In genomic region chr11:20035972-20036371, GRCm38 (mm10) we compare ENCODE assay signal across 14 mouse cellular contexts.
DNase-seq lines count a peak whose midpoint lies in the region; ATAC-seq and TF ChIP-seq lines count a peak whose summit lies in the region.
"Had no signal": no experiment of that assay in that cellular context is flagged by ENCODE, and none has a peak within 500 bp of the region (broad histone marks: within the 10 kb centered on the region; RNA-seq: fewer than 3 reads in every experiment).

No protein-coding gene starts in this region.

- H3K36me3 ChIP-seq in hindbrain, embryonic 10.5 days, result no peaks in the 10 kb centered on the region
- H3K36me3 ChIP-seq in hindbrain, embryonic 11.5 days (ENCODE audit: control insufficient read depth, insufficient read depth, low read length), result no peaks in the 10 kb centered on the region
- no peaks in the 10 kb centered on the region for H3K36me3 ChIP-seq in megakaryocyte, embryonic 14.5 days (replicated peaks; ENCODE audit: low read length)
- H3K36me3 ChIP-seq in limb, embryonic 10.5 days, result no peaks in the 10 kb centered on the region
- H3K36me3 ChIP-seq: heart, embryonic 12.5 days; limb, embryonic 15.5 days had no signal

- TF ChIP-seq CTCF in cerebellum, adult 2 months (IDR thresholded peaks at IDR 0.05; ENCODE audit: borderline replicate concordance, insufficient read depth, low read depth, low read length), result no peak

- TF ChIP-seq POLR2A in cerebellum, adult 2 months (IDR thresholded peaks at IDR 0.05; ENCODE audit: borderline replicate concordance, insufficient read depth, low read length), result no peak

- H3K27me3 ChIP-seq in hindbrain, embryonic 10.5 days (ENCODE audit: insufficient read depth, poor library complexity, severe bottlenecking), result no peaks in the 10 kb centered on the region
- H3K27me3 ChIP-seq in hindbrain, embryonic 11.5 days (ENCODE audit: control insufficient read depth, insufficient read depth, low read length), result no peaks in the 10 kb centered on the region
- no peaks in the 10 kb centered on the region for H3K27me3 ChIP-seq in megakaryocyte, embryonic 14.5 days (replicated peaks)
- no peaks in the 10 kb centered on the region for H3K27me3 ChIP-seq in limb, embryonic 10.5 days (ENCODE audit: low read depth, poor library complexity, severe bottlenecking)
- no peaks in the 10 kb centered on the region for H3K27me3 ChIP-seq in cerebellum, adult 2 months (ENCODE audit: control insufficient read depth, insufficient read depth, low read length)
- H3K27me3 ChIP-seq: limb, embryonic 15.5 days had no signal

- no peaks in the 10 kb centered on the region for H3K9me3 ChIP-seq in hindbrain, embryonic 10.5 days
- H3K9me3 ChIP-seq in hindbrain, embryonic 11.5 days (ENCODE audit: control insufficient read depth, low read length), result no peaks in the 10 kb centered on the region
- H3K9me3 ChIP-seq in megakaryocyte, embryonic 14.5 days, result no peaks in the 10 kb centered on the region
- H3K9me3 ChIP-seq in limb, embryonic 10.5 days (replicated peaks), result no peaks in the 10 kb centered on the region
- H3K9me3 ChIP-seq: heart, embryonic 12.5 days; limb, embryonic 15.5 days had no signal

- H3K4me3 ChIP-seq in hindbrain, embryonic 10.5 days, result no peak overlapping the region
- no peak overlapping the region for H3K4me3 ChIP-seq in hindbrain, embryonic 11.5 days (ENCODE audit: low read depth, low read length)
- peak overlapping the region; percentile 14 for H3K4me3 ChIP-seq in megakaryocyte, embryonic 14.5 days (replicated peaks)
- no peak overlapping the region for H3K4me3 ChIP-seq in limb, embryonic 10.5 days
- no peak overlapping the region for H3K4me3 ChIP-seq in cerebellum, adult 2 months (replicated peaks; ENCODE audit: insufficient read depth, low read depth, low read length)
- H3K4me3 ChIP-seq: erythroblast, embryonic 14.5 days; heart, embryonic 12.5 days; limb, embryonic 15.5 days had no signal

- H3K9ac ChIP-seq in hindbrain, embryonic 11.5 days (ENCODE audit: low read depth, low read length), result no peak overlapping the region
- H3K9ac ChIP-seq: heart, embryonic 12.5 days; limb, embryonic 15.5 days had no signal

- H3K4me2 ChIP-seq in hindbrain, embryonic 11.5 days (replicated peaks; ENCODE audit: low read depth, low read length), result no peak overlapping the region
- H3K4me2 ChIP-seq: heart, embryonic 12.5 days; limb, embryonic 15.5 days had no signal

- WGBS in hindbrain, embryonic 10.5 days, result 68% methylated on average over 7 of the region's 7 CpGs
- WGBS in hindbrain, embryonic 11.5 days, result 68% methylated on average over 7 of the region's 7 CpGs
- WGBS in limb, embryonic 10.5 days, result 87% methylated on average over 7 of the region's 7 CpGs
- WGBS in cerebellum, adult 2 months, result 82% methylated on average over 7 of the region's 7 CpGs

- no peak for DNase-seq in hindbrain, embryonic 10.5 days (ENCODE audit: low spot score)
- no peak for DNase-seq in hindbrain, embryonic 11.5 days (ENCODE audit: low spot score)
- DNase-seq in MN1 (ENCODE audit: low spot score), result peak; percentile 46
- no peak for DNase-seq in limb, embryonic 10.5 days (ENCODE audit: low spot score)
- no peak for DNase-seq in cerebellum, adult 2 months
- no peak for DNase-seq in T-cell, adult 2 months (ENCODE audit: low spot score)
- DNase-seq: embryo, embryonic 11 days; gastrocnemius, postnatal 25 days; kidney, adult 8-10 months had no signal

- peaks cover 16% of the 10 kb centered on the region for H3K4me1 ChIP-seq in hindbrain, embryonic 10.5 days (replicated peaks)
- no peaks in the 10 kb centered on the region for H3K4me1 ChIP-seq in hindbrain, embryonic 11.5 days (replicated peaks; ENCODE audit: control insufficient read depth, insufficient read depth, low read length)
- peaks cover 66% of the 10 kb centered on the region for H3K4me1 ChIP-seq in megakaryocyte, embryonic 14.5 days
- peaks cover 27% of the 10 kb centered on the region for H3K4me1 ChIP-seq in limb, embryonic 10.5 days
- peaks cover 24% of the 10 kb centered on the region for H3K4me1 ChIP-seq in cerebellum, adult 2 months (ENCODE audit: control insufficient read depth, insufficient read depth, low read length)

- H3K27ac ChIP-seq in hindbrain, embryonic 10.5 days, result 0 out of 2 replicates have a peak overlapping the region, but pooled peaks have one; percentile 35
- no peak overlapping the region for H3K27ac ChIP-seq in hindbrain, embryonic 11.5 days (ENCODE audit: low read depth, low read length)
- H3K27ac ChIP-seq in limb, embryonic 10.5 days, result 0 out of 2 replicates have a peak overlapping the region, but pooled peaks have one; percentile 4
- no peak overlapping the region for H3K27ac ChIP-seq in cerebellum, adult 2 months (ENCODE audit: insufficient read depth, low read length)
- H3K27ac ChIP-seq: limb, embryonic 15.5 days had no signal

- ATAC-seq in hindbrain, embryonic 11.5 days (ENCODE audit: low FRiP score), result no peak
- ATAC-seq in megakaryocyte, adult 5-6 weeks (ENCODE audit: poor library complexity, severe bottlenecking), result no peak

Comparison
In these comparisons a context has a peak if more than half of its experiments do, and no peak if none do; other contexts are left out.
1. H3K27ac ChIP-seq: peak in hindbrain, embryonic 10.5 days (single experiment) and limb, embryonic 10.5 days (single experiment); none in hindbrain, embryonic 11.5 days (single experiment) and cerebellum, adult 2 months (single experiment).